Mouse (Mus musculus) ovary, adult 18-20 months (tissue): ENCODE measurements around the gene Plpp1.

Source experiments
- DNase-seq: peaks from one replicate; pipeline ENCODE4 v3.0.0; 2022; ENCODE audit warnings: low spot score, mixed read lengths

Plpp1 gene

GRCm38 (mm10) chr13:112818125-112818524 lies 17.5 kb downstream of the Plpp1 start:
- no peak for DNase-seq

DNA sequence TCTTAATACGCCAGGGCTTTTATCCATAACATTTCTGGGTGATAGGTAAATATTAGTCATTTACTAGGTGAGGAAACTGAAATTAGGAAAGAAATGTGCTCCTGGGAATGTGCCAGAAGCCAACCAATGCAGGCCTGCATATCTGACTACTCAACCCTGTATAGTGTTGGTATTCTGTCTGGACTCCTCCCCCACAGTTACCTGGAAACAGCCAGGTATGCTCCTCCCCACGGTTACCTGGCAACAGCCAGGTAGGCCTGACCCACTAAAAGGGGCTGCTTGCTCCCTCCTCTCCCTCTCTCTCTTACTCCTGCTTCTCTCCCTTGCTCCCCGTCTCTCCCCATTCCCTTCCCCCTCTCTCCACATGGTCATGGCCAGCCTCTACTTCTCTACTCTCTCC lies 21.8 kb downstream of the Plpp1 start:
- no peak for DNase-seq

- no peak for DNase-seq
Observed at GRCm38 (mm10) chr13:112823236-112823910, 22.8 kb downstream of the Plpp1 start.

GRCm38 (mm10) chr13:112823911-112824648 lies 23.5 kb downstream of the Plpp1 start:
- DNase-seq, result no peak

GRCm38 (mm10) chr13:112825479-112825878 lies 24.9 kb downstream of the Plpp1 start:
- no peak for DNase-seq

DNA sequence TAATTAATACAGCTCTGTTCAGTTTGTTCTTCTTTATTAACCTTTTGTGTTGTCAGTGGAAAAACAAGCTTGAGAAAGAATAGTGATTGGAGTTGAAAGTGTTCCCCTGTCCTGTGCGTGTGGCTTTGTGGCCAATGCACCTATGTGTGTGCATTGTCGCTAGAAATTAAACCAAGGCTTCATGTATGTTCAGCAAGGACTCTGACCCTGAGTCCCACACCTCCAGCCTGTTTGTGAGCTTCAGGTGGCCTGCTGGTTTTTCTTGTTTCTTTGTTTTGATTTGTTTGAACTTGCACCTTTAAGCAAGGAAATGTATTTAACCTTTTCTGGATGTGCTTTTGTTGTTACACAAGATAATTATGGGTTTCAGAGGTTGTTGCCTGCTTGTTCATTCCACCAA lies 29.0 kb downstream of the Plpp1 start:
- no peak for DNase-seq

DNA sequence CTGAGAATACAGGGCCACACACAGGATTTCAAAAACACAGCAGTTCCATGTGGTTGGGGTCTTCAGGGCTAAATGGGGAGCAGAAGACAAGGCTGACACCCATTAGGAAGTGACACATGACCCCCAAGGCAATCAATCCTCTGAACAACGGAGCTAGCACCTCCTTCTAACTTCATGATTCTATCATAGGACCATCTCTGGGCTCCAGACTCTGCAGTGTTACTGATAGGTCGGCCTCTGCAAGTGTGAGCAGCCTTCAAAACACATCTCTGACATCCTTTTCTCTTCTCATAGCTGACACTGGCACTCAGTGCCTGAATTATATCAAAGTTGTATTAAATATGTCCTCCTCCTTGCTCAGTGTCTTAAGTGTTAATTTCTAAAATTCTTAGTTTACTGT lies 32.0 kb downstream of the Plpp1 start:
- DNase-seq, result no peak

DNA sequence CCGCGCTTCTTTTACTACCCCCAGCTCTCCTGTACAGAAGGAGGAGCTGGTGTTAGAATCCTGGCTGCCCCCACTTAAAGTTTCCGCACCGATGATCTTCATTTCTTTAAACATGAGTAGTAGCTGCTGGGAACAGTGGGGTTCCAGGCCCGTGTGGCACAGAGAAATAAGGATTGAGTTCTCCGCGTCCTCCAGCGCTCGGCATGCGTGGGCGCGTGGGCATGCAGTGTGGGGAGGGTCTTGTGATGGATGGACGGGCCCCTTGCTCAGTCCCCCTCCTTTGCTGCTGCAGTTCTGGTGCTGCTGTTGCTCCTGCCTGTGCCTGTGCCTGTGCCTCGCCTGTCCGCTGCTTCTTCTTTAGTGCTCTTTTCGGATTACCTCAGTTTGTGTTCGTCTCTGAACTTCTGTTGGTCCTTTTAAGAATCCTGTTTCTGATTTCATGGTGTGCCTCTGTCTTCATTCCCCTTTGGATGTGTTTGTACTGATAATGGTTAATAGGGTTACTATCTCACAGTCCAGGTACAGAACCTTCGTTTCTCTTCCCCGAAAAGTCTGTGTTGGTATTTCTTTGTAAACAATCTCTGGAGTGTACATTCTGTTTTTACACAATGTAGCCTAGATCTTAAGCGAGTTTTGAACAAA lies 32.8 kb downstream of the Plpp1 start:
- DNase-seq, result no peak

GRCm38 (mm10) chr13:112833895-112834263 lies 33.3 kb downstream of the Plpp1 start:
- no peak for DNase-seq

GRCm38 (mm10) chr13:112835113-112835512 lies 34.5 kb downstream of the Plpp1 start:
- no peak for DNase-seq

DNA sequence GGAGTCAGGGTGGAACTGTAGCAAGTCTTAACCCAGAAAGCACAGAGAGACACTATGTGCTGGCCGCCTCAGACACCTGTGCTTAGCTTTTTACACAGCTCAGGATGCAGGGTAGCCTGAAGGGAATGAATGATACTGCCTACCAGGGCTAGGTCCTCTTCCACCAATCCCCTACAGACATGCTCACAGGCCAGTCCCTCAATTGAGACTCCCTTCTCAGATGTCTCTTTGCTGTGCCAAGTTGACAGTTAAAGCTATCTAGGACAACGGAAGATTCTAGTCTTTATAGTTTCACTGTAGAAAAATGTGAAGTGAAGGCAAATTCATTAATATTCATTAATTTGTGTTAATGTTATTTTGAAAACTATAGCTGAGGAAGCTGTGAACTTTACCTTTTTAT lies 36.4 kb downstream of the Plpp1 start:
- DNase-seq, result no peak

- DNase-seq, result no peak
Observed at GRCm38 (mm10) chr13:112837621-112838155, 37.1 kb downstream of the Plpp1 start.

DNA sequence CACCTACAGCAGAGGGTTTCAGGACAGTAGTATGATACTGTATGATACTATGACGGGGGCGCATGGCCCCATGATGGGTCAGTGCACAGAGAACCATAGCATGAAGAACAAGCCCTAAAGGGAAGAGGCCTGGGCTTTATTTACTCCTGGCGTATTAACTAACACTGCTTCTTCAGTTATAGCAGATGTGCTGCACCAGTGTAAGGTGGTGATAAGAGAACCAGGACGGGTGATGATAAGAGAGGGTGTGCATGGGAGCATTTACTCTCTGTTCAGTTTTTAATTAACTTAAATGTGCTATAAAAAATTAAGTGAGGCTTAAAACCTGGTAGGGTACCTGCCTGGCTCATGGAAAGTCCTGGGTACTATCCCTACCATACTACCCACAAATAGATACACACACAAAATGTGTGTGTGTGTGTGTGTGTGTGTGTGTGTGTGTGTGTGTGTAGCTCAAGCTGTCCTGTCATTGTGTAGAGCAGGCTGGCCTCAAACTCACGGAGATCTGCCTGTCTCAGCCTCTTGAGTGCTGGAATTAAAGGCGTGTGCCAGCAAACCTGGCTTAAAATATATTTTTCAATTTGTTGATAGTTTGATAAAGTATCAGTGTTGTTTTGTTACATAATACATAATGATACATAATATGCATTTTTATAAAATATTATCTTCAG lies 38.1 kb downstream of the Plpp1 start:
- DNase-seq, result no peak

- no peak for DNase-seq
Observed at GRCm38 (mm10) chr13:112840241-112841087, 39.9 kb downstream of the Plpp1 start.

DNA sequence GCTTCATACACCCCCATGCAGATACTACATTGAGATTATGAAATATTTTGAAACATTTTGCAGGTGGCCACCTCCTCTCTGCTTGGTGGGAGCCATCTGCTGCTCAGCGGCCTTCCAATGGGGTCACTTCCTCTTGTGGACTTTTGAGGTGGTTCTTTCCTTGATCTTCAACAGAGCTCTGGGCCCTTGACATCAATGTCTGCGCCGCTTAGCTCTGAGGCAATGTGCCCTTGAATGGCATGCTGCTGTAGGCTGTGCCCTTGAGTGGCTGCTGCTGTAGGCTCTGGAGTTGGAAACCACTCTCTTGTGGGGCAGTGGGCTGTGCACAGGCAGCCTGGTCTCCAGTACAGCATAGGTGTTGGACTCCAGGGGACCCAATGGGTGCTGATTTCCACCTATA lies 45.3 kb downstream of the Plpp1 start:
- no peak for DNase-seq

DNA sequence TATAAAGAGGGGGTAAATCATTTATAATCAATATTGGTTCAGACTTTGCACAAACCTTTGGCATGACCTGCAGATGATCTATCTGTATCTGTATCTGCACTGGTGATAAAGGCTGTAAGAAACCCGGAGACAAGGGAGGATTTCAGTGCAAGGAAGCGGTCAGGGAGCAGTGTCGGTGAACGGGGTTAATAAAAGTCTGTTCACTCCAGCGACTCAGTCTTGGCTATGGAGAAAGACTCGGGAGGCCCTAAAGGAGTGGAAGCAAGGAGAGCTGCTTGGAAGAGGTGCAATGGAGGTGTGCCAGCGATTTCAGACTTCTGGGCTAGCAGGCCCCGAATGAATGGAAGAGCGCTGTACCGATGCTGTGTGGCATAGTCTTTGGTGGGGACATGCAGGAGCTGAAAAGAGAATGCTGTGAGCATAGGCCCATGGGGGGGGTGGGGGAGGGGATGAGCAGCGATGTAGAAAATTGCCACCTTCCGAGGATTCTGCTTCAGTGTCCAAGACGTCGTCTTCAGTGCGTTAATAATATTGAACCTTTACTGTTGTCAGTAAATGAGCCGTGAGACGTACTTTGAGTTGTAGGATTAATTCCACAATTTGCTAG lies 53.2 kb downstream of the Plpp1 start:
- DNase-seq, result no peak

DNA sequence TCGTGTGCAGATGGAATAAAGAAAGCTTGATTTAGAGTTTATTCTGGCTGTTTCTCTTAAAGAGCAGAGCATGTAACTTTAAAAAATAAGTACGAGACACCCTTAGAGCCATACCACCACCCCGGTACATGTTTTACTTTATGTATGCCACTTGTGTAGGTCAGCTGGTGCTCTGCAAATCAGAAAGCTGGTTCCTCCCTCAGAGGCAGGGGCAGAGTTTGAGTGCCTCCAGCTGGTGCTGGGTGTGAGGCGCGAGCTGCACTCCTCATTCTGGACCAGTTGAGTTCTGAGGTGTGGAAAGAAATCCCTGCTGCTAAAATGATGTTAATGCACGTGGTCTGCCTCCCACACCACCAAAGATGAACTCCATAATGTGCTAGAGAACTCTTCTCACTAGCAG lies 53.8 kb downstream of the Plpp1 start:
- no peak for DNase-seq

- DNase-seq, result no peak
Observed at GRCm38 (mm10) chr13:112857921-112858320, 57.3 kb downstream of the Plpp1 start.

GRCm38 (mm10) chr13:112859574-112860134 lies 59.1 kb downstream of the Plpp1 start:
- DNase-seq, result no peak

DNA sequence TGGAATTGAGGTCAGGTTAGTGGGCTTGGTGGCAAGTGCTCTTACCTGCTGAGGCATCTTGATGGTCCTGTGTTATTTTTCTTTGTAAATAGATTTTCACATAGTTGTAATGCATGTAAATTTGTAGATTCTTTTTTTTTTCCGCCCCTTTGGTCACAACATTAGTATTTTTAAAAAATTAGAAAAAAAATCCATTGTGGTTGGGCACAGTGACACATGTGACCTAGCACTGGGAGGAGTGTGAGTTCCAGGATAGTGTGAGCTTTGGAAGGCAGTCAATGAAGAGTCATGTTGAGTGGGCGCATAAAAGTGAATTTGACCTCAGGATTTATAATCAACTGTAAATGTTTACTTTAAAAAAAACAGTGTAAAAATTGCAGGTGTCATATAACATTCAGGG lies 59.8 kb downstream of the Plpp1 start:
- DNase-seq, result no peak

GRCm38 (mm10) chr13:112860911-112861310 lies 60.3 kb downstream of the Plpp1 start:
- DNase-seq, result no peak
